Mouse (Mus musculus): ENCODE results near the gene Smarcc2.

GRCm38 (mm10) chr10:128409692-128410559, 49.1 kb upstream of the Smarcc2 start:
- no peak for TF ChIP-seq TAL1 (IDR thresholded peaks at IDR 0.05; ENCODE audit: low read length)
- no peak for TF ChIP-seq GATA1 (IDR thresholded peaks at IDR 0.05; ENCODE audit: low read length)
